ENCODE assay signal across 25 mouse cellular contexts in genomic region chr7:54649025-54649424, GRCm38 (mm10).
DNase-seq lines count a peak whose midpoint lies in the region; ATAC-seq and TF ChIP-seq lines count a peak whose summit lies in the region.
"Had no signal": no experiment of that assay in that cellular context is flagged by ENCODE, and none has a peak within 500 bp of the region (broad histone marks: within the 10 kb centered on the region; RNA-seq: fewer than 3 reads in every experiment).

No protein-coding gene starts in this region.

- no peak overlapping the region for H3K4me2 ChIP-seq in hindbrain, embryonic 12.5 days (replicated peaks)
- H3K4me2 ChIP-seq in hindbrain, postnatal 0 days (ENCODE audit: low read depth, low read length), result no peak overlapping the region
- H3K4me2 ChIP-seq in hindbrain, embryonic 13.5 days, result no peak overlapping the region
- H3K4me2 ChIP-seq in neural tube, embryonic 12.5 days (replicated peaks), result no peak overlapping the region
- H3K4me2 ChIP-seq: embryonic facial prominence, embryonic 15.5 days; heart, embryonic 11.5 days; liver, embryonic 15.5 days had no signal

- DNase-seq in hindbrain, postnatal 0 days (ENCODE audit: low spot score), result no peak
- DNase-seq in brain, embryonic 18.5 days (ENCODE audit: low read depth, low spot score), result peak; percentile 18
- no peak for DNase-seq in urinary bladder, postnatal 36 days (ENCODE audit: low spot score in 2 of 2)
- no peak for DNase-seq in adrenal gland, adult 18-20 months (ENCODE audit: low spot score in 2 of 2)
- DNase-seq: adrenal gland, adult 8-10 months; B cell, adult 2 months; cerebellum, adult 2 months; cerebellum, postnatal 36 days; gastrocnemius, postnatal 10 days; kidney, postnatal 25 days; liver; lung, postnatal 4 days; retina, postnatal 1 day; right cerebral cortex, postnatal 25 days; thymus, postnatal 36 days had no signal

- no peaks in the 10 kb centered on the region for H3K9me3 ChIP-seq in hindbrain, embryonic 12.5 days (replicated peaks)
- H3K9me3 ChIP-seq in hindbrain, postnatal 0 days (ENCODE audit: low read length), result no peaks in the 10 kb centered on the region
- no peaks in the 10 kb centered on the region for H3K9me3 ChIP-seq in hindbrain, embryonic 13.5 days
- H3K9me3 ChIP-seq in neural tube, embryonic 12.5 days, result no peaks in the 10 kb centered on the region
- H3K9me3 ChIP-seq: embryonic facial prominence, embryonic 15.5 days; limb, embryonic 10.5 days; liver, embryonic 15.5 days had no signal

- no peak overlapping the region for H3K27ac ChIP-seq in hindbrain, embryonic 12.5 days
- no peak overlapping the region for H3K27ac ChIP-seq in hindbrain, postnatal 0 days
- H3K27ac ChIP-seq in hindbrain, embryonic 13.5 days, result no peak overlapping the region
- H3K27ac ChIP-seq in neural tube, embryonic 12.5 days, result no peak overlapping the region
- H3K27ac ChIP-seq: embryonic facial prominence, embryonic 15.5 days; layer of hippocampus, adult 2 months; limb, embryonic 10.5 days; liver, embryonic 15.5 days had no signal

- ATAC-seq in hindbrain, embryonic 12.5 days (ENCODE audit: low FRiP score), result peak; percentile 84
- no peak for ATAC-seq in hindbrain, postnatal 0 days
- peak; percentile 59; the same call in 1 of the 2 replicates for ATAC-seq in hindbrain, embryonic 13.5 days (ENCODE audit: low FRiP score)
- ATAC-seq in neural tube, embryonic 12.5 days (ENCODE audit: low FRiP score, low read depth), result peak; percentile 78
- ATAC-seq: intestine, postnatal 0 days had no signal

- no peaks in the 10 kb centered on the region for H3K4me1 ChIP-seq in hindbrain, embryonic 12.5 days
- no peaks in the 10 kb centered on the region for H3K4me1 ChIP-seq in hindbrain, postnatal 0 days (ENCODE audit: insufficient read depth, low read length)
- peaks cover 10% of the 10 kb centered on the region for H3K4me1 ChIP-seq in hindbrain, embryonic 13.5 days (replicated peaks)
- H3K4me1 ChIP-seq in neural tube, embryonic 12.5 days, result no peaks in the 10 kb centered on the region
- H3K4me1 ChIP-seq: embryonic facial prominence, embryonic 15.5 days; limb, embryonic 10.5 days; liver, embryonic 15.5 days had no signal

- no peaks in the 10 kb centered on the region for H3K27me3 ChIP-seq in hindbrain, embryonic 12.5 days
- H3K27me3 ChIP-seq in hindbrain, postnatal 0 days (ENCODE audit: insufficient read depth, low read length), result no peaks in the 10 kb centered on the region
- H3K27me3 ChIP-seq in hindbrain, embryonic 13.5 days, result no peaks in the 10 kb centered on the region
- H3K27me3 ChIP-seq in neural tube, embryonic 12.5 days (replicated peaks), result no peaks in the 10 kb centered on the region
- H3K27me3 ChIP-seq: embryonic facial prominence, embryonic 15.5 days; liver, embryonic 15.5 days had no signal

- H3K4me3 ChIP-seq in hindbrain, embryonic 12.5 days, result no peak overlapping the region
- no peak overlapping the region for H3K4me3 ChIP-seq in hindbrain, postnatal 0 days (ENCODE audit: low read length)
- H3K4me3 ChIP-seq in hindbrain, embryonic 13.5 days, result no peak overlapping the region
- no peak overlapping the region for H3K4me3 ChIP-seq in neural tube, embryonic 12.5 days
- H3K4me3 ChIP-seq: embryonic facial prominence, embryonic 15.5 days; layer of hippocampus, adult 2 months; limb, embryonic 10.5 days; liver, embryonic 15.5 days; myocyte had no signal

- TF ChIP-seq CTCF in hindbrain, postnatal 0 days (IDR thresholded peaks at IDR 0.05; ENCODE audit: low read depth), result no peak

- H3K36me3 ChIP-seq in hindbrain, embryonic 12.5 days, result no peaks in the 10 kb centered on the region
- H3K36me3 ChIP-seq in hindbrain, postnatal 0 days (ENCODE audit: insufficient read depth, low read length), result no peaks in the 10 kb centered on the region
- no peaks in the 10 kb centered on the region for H3K36me3 ChIP-seq in hindbrain, embryonic 13.5 days
- no peaks in the 10 kb centered on the region for H3K36me3 ChIP-seq in neural tube, embryonic 12.5 days
- H3K36me3 ChIP-seq: embryonic facial prominence, embryonic 15.5 days; limb, embryonic 10.5 days; liver, embryonic 15.5 days had no signal

- WGBS in hindbrain, embryonic 12.5 days, result 74% methylated on average over 1 of the region's 1 CpGs
- 52% methylated on average over 1 of the region's 1 CpGs for WGBS in hindbrain, postnatal 0 days
- 48% methylated on average over 1 of the region's 1 CpGs for WGBS in hindbrain, embryonic 13.5 days
- WGBS in neural tube, embryonic 12.5 days, result 62% methylated on average over 1 of the region's 1 CpGs

- no peak overlapping the region for H3K9ac ChIP-seq in hindbrain, embryonic 12.5 days
- H3K9ac ChIP-seq in hindbrain, postnatal 0 days (replicated peaks; ENCODE audit: low read length), result no peak overlapping the region
- no peak overlapping the region for H3K9ac ChIP-seq in hindbrain, embryonic 13.5 days
- no peak overlapping the region for H3K9ac ChIP-seq in neural tube, embryonic 12.5 days
- H3K9ac ChIP-seq: embryonic facial prominence, embryonic 15.5 days; liver, embryonic 15.5 days had no signal
